Mouse (Mus musculus): ENCODE results near the gene Aldob.
"Not testable (repeated sequence)": the region's sequence is repeated elsewhere in the genome, so short reads cannot be mapped to it uniquely, and the experiment has no call there.

The Aldob gene

GRCm38 (mm10) chr4:49535675-49536294 is 13.6 kb downstream of the Aldob start:
- no peak for DNase-seq (ENCODE audit: low read depth, low spot score)

- DNase-seq (ENCODE audit: low read depth, low spot score) = no peak
Observed at GRCm38 (mm10) chr4:49535036-49535435, 14.3 kb downstream of the Aldob start.

- no peak for DNase-seq (ENCODE audit: low read depth, low spot score)
Observed at GRCm38 (mm10) chr4:49522576-49522975, 26.8 kb downstream of the Aldob start.

GRCm38 (mm10) chr4:49521346-49521745 is 28.0 kb downstream of the Aldob start:
- no peak for DNase-seq (ENCODE audit: low read depth, low spot score)

- peak; percentile 96 for DNase-seq (ENCODE audit: low read depth, low spot score)
Observed at GRCm38 (mm10) chr4:49520572-49521340, 28.6 kb downstream of the Aldob start, which contains the start of the genes Mrpl50 and Zfp189. TSS of gene Mrpl50 (minus strand) at chr4:49521093. TSS of gene Zfp189 (plus strand) at chr4:49521176.

- no peak for DNase-seq (ENCODE audit: low read depth, low spot score)
Observed at GRCm38 (mm10) chr4:49519476-49519875, 29.9 kb downstream of the Aldob start.

GRCm38 (mm10) chr4:49514441-49514840 is 34.9 kb downstream of the Aldob start:
- no peak for DNase-seq (ENCODE audit: low read depth, low spot score)

GRCm38 (mm10) chr4:49512636-49513035 is 36.7 kb downstream of the Aldob start:
- DNase-seq (ENCODE audit: low read depth, low spot score) = peak; percentile 20

GRCm38 (mm10) chr4:49510236-49510835 is 39.0 kb downstream of the Aldob start:
- not testable (repeated sequence) for DNase-seq (ENCODE audit: low read depth, low spot score)

GRCm38 (mm10) chr4:49509183-49509582 is 40.2 kb downstream of the Aldob start:
- no peak for DNase-seq (ENCODE audit: low read depth, low spot score)

- DNase-seq (ENCODE audit: low read depth, low spot score) = no peak
Observed at GRCm38 (mm10) chr4:49506386-49506785, 43.0 kb downstream of the Aldob start, which contains the start of gene Baat. TSS of gene Baat (minus strand) at chr4:49506557.

- no peak for DNase-seq (ENCODE audit: low read depth, low spot score)
Observed at GRCm38 (mm10) chr4:49503563-49503962, 45.8 kb downstream of the Aldob start.

Data from forelimb bud, embryonic 11.5 days (tissue).